In the genomic region with DNA sequence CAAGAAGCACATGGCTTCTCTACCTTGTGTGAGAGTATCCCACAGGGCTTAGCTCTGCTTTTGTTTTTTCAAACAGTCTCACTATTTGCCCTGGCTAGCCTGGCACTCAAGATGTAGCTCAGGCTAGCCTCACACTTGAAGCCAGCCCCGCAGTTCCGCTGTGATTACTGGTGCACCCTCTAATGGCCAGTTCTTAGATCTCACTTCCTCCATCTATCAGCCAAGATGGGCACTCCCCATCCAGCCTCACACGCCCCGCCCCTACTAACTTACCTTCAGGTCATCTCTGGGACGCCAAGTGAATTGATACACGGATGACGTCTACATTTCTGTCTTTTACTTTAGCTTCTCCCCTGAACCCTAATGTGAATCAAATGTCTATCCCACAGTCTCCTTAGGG, we compare ENCODE assay signal across 24 mouse cellular contexts. TPM values are rescaled to one million over a fixed set of nuclear protein-coding genes. Genes with fewer than 3 reads are reported as not detected.
"Had no signal": no experiment of that assay in that cellular context is flagged by ENCODE, and none has a peak within 500 bp of the region (broad histone marks: within the 10 kb centered on the region; RNA-seq: fewer than 3 reads in every experiment).

No protein-coding gene starts in this region.

- H3K27me3 ChIP-seq: liver, embryonic 13.5 days; lung, embryonic 15.5 days; midbrain, embryonic 15.5 days; neural tube, embryonic 13.5 days; stomach, embryonic 15.5 days had no signal

- H3K4me1 ChIP-seq: midbrain, embryonic 15.5 days; neural tube, embryonic 13.5 days had no signal

- H3K27ac ChIP-seq: kidney, postnatal 0 days; liver, embryonic 13.5 days; lung, embryonic 15.5 days; midbrain, embryonic 15.5 days; neural tube, embryonic 13.5 days; stomach, embryonic 15.5 days had no signal

- ATAC-seq: intestine, embryonic 16.5 days; midbrain, embryonic 15.5 days had no signal

- H3K9ac ChIP-seq: liver, embryonic 13.5 days; lung, embryonic 15.5 days; midbrain, embryonic 15.5 days; neural tube, embryonic 13.5 days; stomach, embryonic 15.5 days had no signal

- H3K4me2 ChIP-seq: liver, embryonic 13.5 days; lung, embryonic 15.5 days; midbrain, embryonic 11.5 days; midbrain, embryonic 15.5 days; neural tube, embryonic 13.5 days; stomach, embryonic 15.5 days had no signal

- H3K4me3 ChIP-seq: liver, embryonic 13.5 days; lung, embryonic 15.5 days; midbrain, embryonic 15.5 days; myocyte; neural tube, embryonic 13.5 days; stomach, embryonic 15.5 days had no signal

- H3K9me3 ChIP-seq: liver, embryonic 13.5 days; lung, embryonic 15.5 days; midbrain, embryonic 15.5 days; neural tube, embryonic 13.5 days; stomach, embryonic 15.5 days had no signal

- DNase-seq: kidney, adult 2 months; liver, embryonic 13.5 days; lung, adult 18-20 months; lung, postnatal 10 days; lung, postnatal 36 days; retina, postnatal 1 day; right cerebral cortex, postnatal 25 days; spleen, adult 18-20 months; thymus, postnatal 25 days had no signal

RNA-seq across cellular contexts. Expression of a gene that starts 11.1 kb away (rescaled TPM):
- total RNA-seq: liver, adult 2 months; megakaryocyte-erythroid progenitor cell, adult 5-6 weeks; monocyte, adult 5-6 weeks; neutrophil, adult 5-6 weeks had no signal
- polyA plus RNA-seq: intestine, embryonic 16.5 days; kidney, embryonic 14.5 days; limb, embryonic 11.5 days; liver, adult 2 months; liver, embryonic 13.5 days; lung, embryonic 15.5 days; midbrain, embryonic 11.5 days; stomach, embryonic 15.5 days; thymus, postnatal 0 days had no signal

RNA-seq across cellular contexts. Expression of a gene that starts 11.2 kb away (rescaled TPM):
- total RNA-seq: megakaryocyte-erythroid progenitor cell, adult 5-6 weeks; neutrophil, adult 5-6 weeks had no signal
- polyA plus RNA-seq: liver, adult 2 months had no signal

RNA-seq across cellular contexts. Expression of a gene that starts 40.6 kb away (rescaled TPM):
- total RNA-seq: megakaryocyte-erythroid progenitor cell, adult 5-6 weeks; monocyte, adult 5-6 weeks; neutrophil, adult 5-6 weeks had no signal
